ENCODE assay signal across 1 mouse cellular context in genomic region chr15:102519211-102520141, GRCm38 (mm10).
A peak's percentile ranks its signal among the peaks of the same experiment; 100 is the strongest.
TF ChIP-seq lines count a peak whose summit lies in the region.

No protein-coding gene starts in this region.

TF ChIP-seq in MEL, 35 proteins besides CTCF, POLR2A, EP300 and RAD21 (continued from another document):
- TF ChIP-seq ELF1 (IDR thresholded peaks at IDR 0.05; ENCODE audit: low read depth, low read length) (0 out of 2 replicates have a peak, but pooled peaks have one; percentile 7), GABPA (IDR thresholded peaks at IDR 0.05; ENCODE audit: low read depth, low read length) (no peak), ZNF384 (IDR thresholded peaks at IDR 0.05; ENCODE audit: low read depth, low read length) (no peak), MAFK (IDR thresholded peaks at IDR 0.05; ENCODE audit: borderline replicate concordance, low read depth, low read length) (no peak), POLR2AphosphoS5 (IDR thresholded peaks at IDR 0.05; ENCODE audit: borderline replicate concordance, low read depth, low read length) (no peak; the same call in 1 of the 2 replicates), USF2 (IDR thresholded peaks at IDR 0.05; ENCODE audit: borderline replicate concordance in 1 of 2, insufficient read depth in 1 of 2, low read depth in 1 of 2, low read length in 2 of 2) (no peak), MAZ (IDR thresholded peaks at IDR 0.05; ENCODE audit: low read depth, low read length) (peak; percentile 10; the same call in 1 of the 2 replicates), USF1 (IDR thresholded peaks at IDR 0.05; ENCODE audit: low read depth, low read length) (no peak), POLR2AphosphoS2 (IDR thresholded peaks at IDR 0.05; ENCODE audit: low read length) (peak; percentile 43; the same call in 1 of the 2 replicates), BHLHE40 (IDR thresholded peaks at IDR 0.05; ENCODE audit: borderline replicate concordance, low read depth, low read length) (no peak), NRF1 (IDR thresholded peaks at IDR 0.05; ENCODE audit: insufficient read depth, low read depth, low read length, poor library complexity, severe bottlenecking) (no peak), SIN3A (IDR thresholded peaks at IDR 0.05; ENCODE audit: low read length) (peak; percentile 38; the same call in 1 of the 2 replicates), TBP (IDR thresholded peaks at IDR 0.05; ENCODE audit: low read depth, low read length) (peak; percentile 77; the same call in 1 of the 2 replicates), E2F4 (IDR thresholded peaks at IDR 0.05; ENCODE audit: borderline replicate concordance, low read depth, low read length) (no peak), ZMIZ1 (IDR thresholded peaks at IDR 0.05; ENCODE audit: low read depth, low read length) (no peak), NELFE (IDR thresholded peaks at IDR 0.05; ENCODE audit: low read depth, low read length) (peak; percentile 32; the same call in 1 of the 2 replicates), MAX (IDR thresholded peaks at IDR 0.05; ENCODE audit: low read length) (peak; percentile 26), JUND (IDR thresholded peaks at IDR 0.05; ENCODE audit: low read depth, low read length) (no peak), RCOR1 (IDR thresholded peaks at IDR 0.05; ENCODE audit: low read depth, low read length) (no peak), MYC (IDR thresholded peaks at IDR 0.05; ENCODE audit: low read depth, low read length) (peak; percentile 42; the same call in 1 of the 2 replicates), ETS1 (IDR thresholded peaks at IDR 0.05; ENCODE audit: low read depth, low read length) (peak; percentile 66), UBTF (IDR thresholded peaks at IDR 0.05; ENCODE audit: borderline replicate concordance, insufficient read depth, low read depth, low read length) (no peak), TCF12 (IDR thresholded peaks at IDR 0.05; ENCODE audit: low read depth, low read length) (no peak), KAT2A (conservative IDR thresholded peaks at IDR 0.05; ENCODE audit: low read depth, low read length) (no peak), SMC3 (IDR thresholded peaks at IDR 0.05; ENCODE audit: low read depth, low read length) (no peak; the same call in 1 of the 2 replicates), CHD1 (IDR thresholded peaks at IDR 0.05; ENCODE audit: low read depth, low read length) (peak; percentile 94; the same call in 1 of the 2 replicates), MEF2A (IDR thresholded peaks at IDR 0.05; ENCODE audit: extremely low read depth, insufficient replicate concordance, low read depth, low read length, poor library complexity, severe bottlenecking) (no peak), HCFC1 (IDR thresholded peaks at IDR 0.05; ENCODE audit: low read depth, low read length) (no peak), MYB (IDR thresholded peaks at IDR 0.05; ENCODE audit: low read depth, low read length) (no peak), ZKSCAN1 (IDR thresholded peaks at IDR 0.05; ENCODE audit: low read depth, low read length) (no peak), ZC3H11A (IDR thresholded peaks at IDR 0.05; ENCODE audit: low read depth, low read length) (no peak), MXI1 (IDR thresholded peaks at IDR 0.05; ENCODE audit: low read depth, low read length) (peak; percentile 70), TAL1 (IDR thresholded peaks at IDR 0.05; ENCODE audit: low read length) (no peak)
